Mouse (Mus musculus): ENCODE measurements around the gene Dnajb1. TPM values are rescaled to one million over a fixed set of nuclear protein-coding genes. Genes with fewer than 3 reads are reported as not detected.
"Not testable (repeated sequence)": the region's sequence is repeated elsewhere in the genome, so short reads cannot be mapped to it uniquely, and the experiment has no call there.

The Dnajb1 gene
- polyA plus RNA-seq, 1 experiment from 2014 or later, result 49.3 TPM

- 0 out of 2 replicates have a peak overlapping the region, but pooled peaks have one; percentile 7 for H3K27ac ChIP-seq (ENCODE audit: low read length)
- H3K9ac ChIP-seq (ENCODE audit: low read length), result no peak overlapping the region
- no peaks in the 10 kb centered on the region for H3K27me3 ChIP-seq (ENCODE audit: control insufficient read depth, insufficient read depth, low read length)
- H3K4me3 ChIP-seq (ENCODE audit: low read length), result no peak overlapping the region
- no peak for ATAC-seq (replicated peaks; ENCODE audit: extremely low read depth, insufficient read depth, low FRiP score)
- 53% methylated on average over 3 of the region's 3 CpGs for WGBS
- peaks cover 19% of the 10 kb centered on the region for H3K36me3 ChIP-seq (ENCODE audit: control insufficient read depth, insufficient read depth)
- H3K4me1 ChIP-seq (ENCODE audit: control insufficient read depth, insufficient read depth, low read length), result peaks cover 35% of the 10 kb centered on the region
- no peak overlapping the region for H3K4me2 ChIP-seq (ENCODE audit: low read depth, low read length)
- no peaks in the 10 kb centered on the region for H3K9me3 ChIP-seq (replicated peaks; ENCODE audit: control insufficient read depth, low read length)
Measured at GRCm38 (mm10) chr8:83585333-83585732, 22.7 kb upstream of the Dnajb1 start.

- Histone ChIP-seq H3K27me3 (ENCODE audit: control insufficient read depth, insufficient read depth, low read length) (no peaks in the 10 kb centered on the region), H3K4me2 (ENCODE audit: low read depth, low read length) (no peak overlapping the region), H3K4me1 (ENCODE audit: control insufficient read depth, insufficient read depth, low read length) (peaks cover 40% of the 10 kb centered on the region), H3K9me3 (replicated peaks; ENCODE audit: control insufficient read depth, low read length) (no peaks in the 10 kb centered on the region), H3K27ac (ENCODE audit: low read length) (no peak overlapping the region), H3K9ac (ENCODE audit: low read length) (no peak overlapping the region), H3K4me3 (ENCODE audit: low read length) (no peak overlapping the region), H3K36me3 (ENCODE audit: control insufficient read depth, insufficient read depth) (peaks cover 19% of the 10 kb centered on the region)
- WGBS, result 61% methylated on average over 6 of the region's 6 CpGs
- ATAC-seq (replicated peaks; ENCODE audit: extremely low read depth, insufficient read depth, low FRiP score), result no peak
Measured at GRCm38 (mm10) chr8:83587644-83588043, 20.3 kb upstream of the Dnajb1 start.

GRCm38 (mm10) chr8:83588886-83589285, 19.1 kb upstream of the Dnajb1 start:
- Histone ChIP-seq H3K4me2 (ENCODE audit: low read depth, low read length) (no peak overlapping the region), H3K9me3 (replicated peaks; ENCODE audit: control insufficient read depth, low read length) (no peaks in the 10 kb centered on the region), H3K4me1 (ENCODE audit: control insufficient read depth, insufficient read depth, low read length) (peaks cover 49% of the 10 kb centered on the region), H3K4me3 (ENCODE audit: low read length) (no peak overlapping the region), H3K27me3 (ENCODE audit: control insufficient read depth, insufficient read depth, low read length) (no peaks in the 10 kb centered on the region), H3K36me3 (ENCODE audit: control insufficient read depth, insufficient read depth) (peaks cover 18% of the 10 kb centered on the region; the same call in 1 of the 2 replicates), H3K27ac (ENCODE audit: low read length) (no peak overlapping the region), H3K9ac (ENCODE audit: low read length) (no peak overlapping the region)
- ATAC-seq (replicated peaks; ENCODE audit: extremely low read depth, insufficient read depth, low FRiP score), result no peak
- WGBS, result 90% methylated on average over 5 of the region's 5 CpGs

GRCm38 (mm10) chr8:83590488-83591023, 17.4 kb upstream of the Dnajb1 start:
- no peaks in the 10 kb centered on the region for H3K9me3 ChIP-seq (replicated peaks; ENCODE audit: control insufficient read depth, low read length)
- no peaks in the 10 kb centered on the region for H3K27me3 ChIP-seq (ENCODE audit: control insufficient read depth, insufficient read depth, low read length)
- ATAC-seq (replicated peaks; ENCODE audit: extremely low read depth, insufficient read depth, low FRiP score), result no peak
- H3K4me2 ChIP-seq (ENCODE audit: low read depth, low read length), result no peak overlapping the region
- peaks cover 46% of the 10 kb centered on the region for H3K4me1 ChIP-seq (ENCODE audit: control insufficient read depth, insufficient read depth, low read length)
- H3K4me3 ChIP-seq (ENCODE audit: low read length), result no peak overlapping the region
- H3K36me3 ChIP-seq (ENCODE audit: control insufficient read depth, insufficient read depth), result peaks cover 15% of the 10 kb centered on the region; the same call in 1 of the 2 replicates
- no peak overlapping the region for H3K9ac ChIP-seq (ENCODE audit: low read length)
- H3K27ac ChIP-seq (ENCODE audit: low read length), result no peak overlapping the region
- 83% methylated on average over 7 of the region's 7 CpGs for WGBS

GRCm38 (mm10) chr8:83592682-83593081, 15.3 kb upstream of the Dnajb1 start:
- no peak for ATAC-seq (replicated peaks; ENCODE audit: extremely low read depth, insufficient read depth, low FRiP score)
- H3K36me3 ChIP-seq (ENCODE audit: control insufficient read depth, insufficient read depth), result peaks cover 5% of the 10 kb centered on the region; the same call in 1 of the 2 replicates
- H3K27ac ChIP-seq (ENCODE audit: low read length), result no peak overlapping the region
- no peaks in the 10 kb centered on the region for H3K27me3 ChIP-seq (ENCODE audit: control insufficient read depth, insufficient read depth, low read length)
- 67% methylated on average over 3 of the region's 3 CpGs for WGBS
- peaks cover 38% of the 10 kb centered on the region for H3K4me1 ChIP-seq (ENCODE audit: control insufficient read depth, insufficient read depth, low read length)
- peak overlapping the region; percentile 56 for H3K9ac ChIP-seq (ENCODE audit: low read length)
- no peaks in the 10 kb centered on the region for H3K9me3 ChIP-seq (replicated peaks; ENCODE audit: control insufficient read depth, low read length)
- H3K4me2 ChIP-seq (ENCODE audit: low read depth, low read length), result peak overlapping the region; percentile 95
- peak overlapping the region; percentile 66 for H3K4me3 ChIP-seq (ENCODE audit: low read length)

GRCm38 (mm10) chr8:83593325-83594166, 14.4 kb upstream of the Dnajb1 start:
- WGBS, result 5% methylated on average over 22 of the region's 22 CpGs
- 0 out of 2 replicates have a peak, but pooled peaks have one; percentile 2 for ATAC-seq (replicated peaks; ENCODE audit: extremely low read depth, insufficient read depth, low FRiP score)
- H3K4me2 ChIP-seq (ENCODE audit: low read depth, low read length), result peak overlapping the region; percentile 95

GRCm38 (mm10) chr8:83594167-83595049, 13.6 kb upstream of the Dnajb1 start:
- Histone ChIP-seq H3K27ac (ENCODE audit: low read length) (peak overlapping the region; percentile 90), H3K4me1 (ENCODE audit: control insufficient read depth, insufficient read depth, low read length) (peaks cover 27% of the 10 kb centered on the region), H3K36me3 (ENCODE audit: control insufficient read depth, insufficient read depth) (no peaks in the 10 kb centered on the region; the same call in 1 of the 2 replicates), H3K4me2 (ENCODE audit: low read depth, low read length) (peak overlapping the region; percentile 95), H3K27me3 (ENCODE audit: control insufficient read depth, insufficient read depth, low read length) (no peaks in the 10 kb centered on the region), H3K9ac (ENCODE audit: low read length) (peak overlapping the region; percentile 86), H3K4me3 (ENCODE audit: low read length) (peak overlapping the region; percentile 66), H3K9me3 (replicated peaks; ENCODE audit: control insufficient read depth, low read length) (no peaks in the 10 kb centered on the region)
- under 1% methylated on average over 43 of the region's 43 CpGs for WGBS
- peak; percentile 99 for ATAC-seq (replicated peaks; ENCODE audit: extremely low read depth, insufficient read depth, low FRiP score)

More at GRCm38 (mm10) chr8:83593325-83594166, 14.4 kb upstream of the Dnajb1 start:
- Histone ChIP-seq H3K36me3 (ENCODE audit: control insufficient read depth, insufficient read depth) (peaks cover 5% of the 10 kb centered on the region; the same call in 1 of the 2 replicates), H3K4me3 (ENCODE audit: low read length) (peak overlapping the region; percentile 66), H3K27ac (ENCODE audit: low read length) (peak overlapping the region; percentile 89), H3K9ac (ENCODE audit: low read length) (peak overlapping the region; percentile 86), H3K27me3 (ENCODE audit: control insufficient read depth, insufficient read depth, low read length) (no peaks in the 10 kb centered on the region), H3K4me1 (ENCODE audit: control insufficient read depth, insufficient read depth, low read length) (peaks cover 33% of the 10 kb centered on the region), H3K9me3 (replicated peaks; ENCODE audit: control insufficient read depth, low read length) (no peaks in the 10 kb centered on the region)

- Histone ChIP-seq H3K9ac (ENCODE audit: low read length) (peak overlapping the region; percentile 77), H3K4me3 (ENCODE audit: low read length) (peak overlapping the region; percentile 66), H3K27ac (ENCODE audit: low read length) (peak overlapping the region; percentile 90), H3K4me2 (ENCODE audit: low read depth, low read length) (peak overlapping the region; percentile 84), H3K4me1 (ENCODE audit: control insufficient read depth, insufficient read depth, low read length) (peaks cover 22% of the 10 kb centered on the region)
- not testable (repeated sequence) for H3K9me3 ChIP-seq (replicated peaks; ENCODE audit: control insufficient read depth, low read length); ATAC-seq (replicated peaks; ENCODE audit: extremely low read depth, insufficient read depth, low FRiP score); H3K27me3 ChIP-seq (ENCODE audit: control insufficient read depth, insufficient read depth, low read length); H3K36me3 ChIP-seq (ENCODE audit: control insufficient read depth, insufficient read depth)
- 45% methylated on average over 3 of the region's 3 CpGs for WGBS
Measured at GRCm38 (mm10) chr8:83595050-83595345, 13.0 kb upstream of the Dnajb1 start.
